ENCODE assay signal across 8 mouse cellular contexts in genomic region chr8:71495039-71495438, GRCm38 (mm10). TPM values are rescaled to one million over a fixed set of nuclear protein-coding genes. Genes with fewer than 3 reads are reported as not detected.
DNase-seq lines count a peak whose midpoint lies in the region; ATAC-seq and TF ChIP-seq lines count a peak whose summit lies in the region.

No protein-coding gene starts in this region.

- DNase-seq in ES-E14 (ENCODE audit: low read depth, low spot score), result no peak
- peak; percentile 85 to 88 for DNase-seq in cerebellum, adult 2 months
- peak; percentile 89 to 91 for DNase-seq in heart, postnatal 36 days
- peak; percentile 70 to 78 for DNase-seq in layer of hippocampus, adult 2 months (ENCODE audit: low spot score in 2 of 2)
- peak; percentile 74 for DNase-seq in ovary, adult 18-20 months (ENCODE audit: low spot score)
- DNase-seq in thymus, adult 18-20 months, result peak; percentile 49 to 54

- H3K36me3 ChIP-seq in ES-E14 (ENCODE audit: control insufficient read depth, insufficient read depth, low read length, poor library complexity, severe bottlenecking), result peaks cover 29% of the 10 kb centered on the region
- H3K36me3 ChIP-seq in forebrain, embryonic 16.5 days (ENCODE audit: control insufficient read depth, insufficient read depth), result peaks cover 5% of the 10 kb centered on the region; the same call in 1 of the 2 replicates
- H3K36me3 ChIP-seq in lung, embryonic 15.5 days, result peaks cover 27% of the 10 kb centered on the region

- H3K9me3 ChIP-seq in ES-E14 (ENCODE audit: control insufficient read depth, insufficient read depth, low read depth, low read length), result no peaks in the 10 kb centered on the region
- H3K9me3 ChIP-seq in forebrain, embryonic 16.5 days (ENCODE audit: control insufficient read depth, low read length), result no peaks in the 10 kb centered on the region
- H3K9me3 ChIP-seq in lung, embryonic 15.5 days, result no peaks in the 10 kb centered on the region

- no peaks in the 10 kb centered on the region for H3K27me3 ChIP-seq in cerebellum, adult 2 months (ENCODE audit: control insufficient read depth, insufficient read depth, low read length)
- H3K27me3 ChIP-seq in forebrain, embryonic 16.5 days (replicated peaks; ENCODE audit: control insufficient read depth, insufficient read depth, low read length), result no peaks in the 10 kb centered on the region
- no peaks in the 10 kb centered on the region for H3K27me3 ChIP-seq in lung, embryonic 15.5 days

- ATAC-seq in forebrain, embryonic 16.5 days, result peak; percentile 67
- ATAC-seq in lung, embryonic 15.5 days (ENCODE audit: borderline replicate concordance, extremely low read depth, low FRiP score, low TSS enrichment), result peak; percentile 46

- peak; percentile 82 for TF ChIP-seq CTCF in cerebellum, adult 2 months (IDR thresholded peaks at IDR 0.05; ENCODE audit: borderline replicate concordance, insufficient read depth, low read depth, low read length)
- peak; percentile 87 for TF ChIP-seq CTCF in layer of hippocampus, adult 2 months (conservative IDR thresholded peaks at IDR 0.05)

- intact Hi-C loops in heart, postnatal 36 days (cut with DNase I), result loop anchor here (1.0 kb wide), 1 partner anchor 26 kb away; no protein-coding TSS in a partner anchor

- in situ Hi-C loops in ES-E14 (cut with MboI; ENCODE audit: low sequenced_read_pairs in 2 of 2, unreplicated experiment in 2 of 2), result no loop called here

- H3K27ac ChIP-seq in ES-E14 (ENCODE audit: insufficient read depth, low read depth, low read length, poor library complexity, severe bottlenecking), result peak overlapping the region; percentile 2; the same call in 1 of the 2 replicates
- no peak overlapping the region for H3K27ac ChIP-seq in cerebellum, adult 2 months (ENCODE audit: insufficient read depth, low read length)
- H3K27ac ChIP-seq in forebrain, embryonic 16.5 days (ENCODE audit: low read length), result peak overlapping the region; percentile 50; the same call in 1 of the 2 replicates
- peak overlapping the region; percentile 16; the same call in 1 of the 2 replicates for H3K27ac ChIP-seq in layer of hippocampus, adult 2 months
- H3K27ac ChIP-seq in lung, embryonic 15.5 days, result peak overlapping the region; percentile 83; the same call in 1 of the 2 replicates

- 5% methylated on average over 16 of the region's 16 CpGs for WGBS in cerebellum, adult 2 months
- 16% methylated on average over 15 of the region's 16 CpGs for WGBS in forebrain, embryonic 16.5 days
- 10% methylated on average over 16 of the region's 16 CpGs for WGBS in lung, embryonic 15.5 days

- peaks cover 2 to 35% of the 10 kb centered on the region in 2 experiments; a peak in 2 of 4 replicates for H3K4me1 ChIP-seq in ES-E14 (ENCODE audit: control insufficient read depth in 2 of 2, insufficient read depth in 2 of 2, low read length in 2 of 2, poor library complexity in 1 of 2)
- H3K4me1 ChIP-seq in cerebellum, adult 2 months (ENCODE audit: control insufficient read depth, insufficient read depth, low read length), result peaks cover 28% of the 10 kb centered on the region
- H3K4me1 ChIP-seq in forebrain, embryonic 16.5 days (replicated peaks; ENCODE audit: control insufficient read depth, insufficient read depth, low read length), result peaks cover 6% of the 10 kb centered on the region
- peaks cover 53% of the 10 kb centered on the region for H3K4me1 ChIP-seq in lung, embryonic 15.5 days

- no peak overlapping the region for H3K9ac ChIP-seq in ES-E14 (ENCODE audit: insufficient read depth, low read depth, low read length, poor library complexity, severe bottlenecking)
- H3K9ac ChIP-seq in forebrain, embryonic 16.5 days (replicated peaks; ENCODE audit: low read depth, low read length), result no peak overlapping the region; the same call in 1 of the 2 replicates
- H3K9ac ChIP-seq in lung, embryonic 15.5 days, result no peak overlapping the region

- no peak overlapping the region for H3K4me3 ChIP-seq in ES-E14 (ENCODE audit: insufficient read depth in 1 of 2, low read depth in 1 of 2, low read length in 2 of 2, poor library complexity in 1 of 2, severe bottlenecking in 1 of 2)
- no peak overlapping the region for H3K4me3 ChIP-seq in cerebellum, adult 2 months (replicated peaks; ENCODE audit: insufficient read depth, low read depth, low read length)
- peak overlapping the region; percentile 23; the same call in 1 of the 2 replicates for H3K4me3 ChIP-seq in forebrain, embryonic 16.5 days (replicated peaks; ENCODE audit: low read length)
- H3K4me3 ChIP-seq in layer of hippocampus, adult 2 months, result peak overlapping the region; percentile 42
- H3K4me3 ChIP-seq in lung, embryonic 15.5 days, result peak overlapping the region; percentile 14; the same call in 1 of the 2 replicates

- peak overlapping the region; percentile 47 for H3K4me2 ChIP-seq in forebrain, embryonic 16.5 days (ENCODE audit: low read length)
- peak overlapping the region; percentile 46 for H3K4me2 ChIP-seq in lung, embryonic 15.5 days

- TF ChIP-seq POLR2A in cerebellum, adult 2 months (IDR thresholded peaks at IDR 0.05; ENCODE audit: borderline replicate concordance, insufficient read depth, low read length), result no peak

TF ChIP-seq in ES-E14, 5 proteins besides CTCF, POLR2A, EP300 and RAD21:
- no peak for TF ChIP-seq ZC3H11A (IDR thresholded peaks at IDR 0.05; ENCODE audit: borderline replicate concordance, low read depth, low read length)
- no peak for TF ChIP-seq MAFK (IDR thresholded peaks at IDR 0.05; ENCODE audit: insufficient read depth, low read depth, low read length)
- peak; percentile 97 for TF ChIP-seq ZNF384 (IDR thresholded peaks at IDR 0.05; ENCODE audit: low read depth, low read length)
- no peak for TF ChIP-seq CHD2 (IDR thresholded peaks at IDR 0.05; ENCODE audit: low read depth, low read length)

RNA-seq across cellular contexts. Expression of gene Gtpbp3, which starts 7.1 kb away (rescaled TPM):
- total RNA-seq in ES-E14 (2012; rRNA removed), result 60.4 and 63.8 TPM in 2 replicates
- 33.3 and 34.7 TPM in 2 replicates for polyA plus RNA-seq in cerebellum, adult 2 months (2012; rRNA removed)
- 12.1 and 12.6 TPM in 2 replicates for polyA plus RNA-seq in forebrain, embryonic 16.5 days (2015; fragmentation: Nextera tagmentation; extraction: Ambion mirVana)
- total RNA-seq in heart, postnatal 36 days (2021), result 10 to 100 TPM; 15.8 to 20.2 TPM
- 10 to 100 TPM; 28.7 to 32.1 TPM for total RNA-seq in layer of hippocampus, adult 2 months (2021)
- polyA plus RNA-seq in lung, embryonic 15.5 days (2015; fragmentation: Nextera tagmentation; extraction: Ambion mirVana), result 16.3 and 19.1 TPM in 2 replicates

RNA-seq across cellular contexts. Expression of gene Ano8, which starts 9.3 kb away (rescaled TPM):
- total RNA-seq in ES-E14 (2012; rRNA removed), result 10.6 and 22.3 TPM in 2 replicates
- 76.2 and 81.8 TPM in 2 replicates for polyA plus RNA-seq in cerebellum, adult 2 months (2012; rRNA removed)
- 4.1 and 4.4 TPM in 2 replicates for polyA plus RNA-seq in forebrain, embryonic 16.5 days (2015; fragmentation: Nextera tagmentation; extraction: Ambion mirVana)
- total RNA-seq in heart, postnatal 36 days (2021), result 10 to 100 TPM; 18.1 to 18.6 TPM
- 10 to 100 TPM; 52.9 to 55.3 TPM for total RNA-seq in layer of hippocampus, adult 2 months (2021)
- polyA plus RNA-seq in lung, embryonic 15.5 days (2015; fragmentation: Nextera tagmentation; extraction: Ambion mirVana), result 1.6 and 1.9 TPM in 2 replicates

RNA-seq across cellular contexts. Expression of gene Plvap, which starts 16.5 kb away (rescaled TPM):
- total RNA-seq in ES-E14 (2012; rRNA removed), result 2.0 and 2.5 TPM in 2 replicates
- 25.6 and 28.8 TPM in 2 replicates for polyA plus RNA-seq in cerebellum, adult 2 months (2012; rRNA removed)
- 3.5 and 4.4 TPM in 2 replicates for polyA plus RNA-seq in forebrain, embryonic 16.5 days (2015; fragmentation: Nextera tagmentation; extraction: Ambion mirVana)
- total RNA-seq in heart, postnatal 36 days (2021), result 10 to 100 TPM; 24.5 to 26.0 TPM
- 1 to 10 TPM; 7.3 to 7.7 TPM for total RNA-seq in layer of hippocampus, adult 2 months (2021)
- polyA plus RNA-seq in lung, embryonic 15.5 days (2015; fragmentation: Nextera tagmentation; extraction: Ambion mirVana), result 146 and 147 TPM in 2 replicates

RNA-seq across cellular contexts. Expression of gene Dda1, which starts 26.0 kb away (rescaled TPM):
- total RNA-seq in ES-E14 (2012; rRNA removed), result 60.5 and 65.1 TPM in 2 replicates
- 119 and 121 TPM in 2 replicates for polyA plus RNA-seq in cerebellum, adult 2 months (2012; rRNA removed)
- 218 and 236 TPM in 2 replicates for polyA plus RNA-seq in forebrain, embryonic 16.5 days (2015; fragmentation: Nextera tagmentation; extraction: Ambion mirVana)
- total RNA-seq in heart, postnatal 36 days (2021), result 10 to 100 TPM; 32.1 to 32.3 TPM
- total RNA-seq in layer of hippocampus, adult 2 months (2021), result 10 to 100 TPM; 83.2 to 89.7 TPM
- 104 TPM in 2 replicates for polyA plus RNA-seq in lung, embryonic 15.5 days (2015; fragmentation: Nextera tagmentation; extraction: Ambion mirVana)

RNA-seq across cellular contexts. Expression of gene Mrpl34, which starts 30.3 kb away (rescaled TPM):
- 135 and 148 TPM in 2 replicates for total RNA-seq in ES-E14 (2012; rRNA removed)
- 68.5 and 75.4 TPM in 2 replicates for polyA plus RNA-seq in cerebellum, adult 2 months (2012; rRNA removed)
- polyA plus RNA-seq in forebrain, embryonic 16.5 days (2015; fragmentation: Nextera tagmentation; extraction: Ambion mirVana), result 173 and 178 TPM in 2 replicates
- 100 to 1,000 TPM; 117 to 129 TPM for total RNA-seq in heart, postnatal 36 days (2021)
- total RNA-seq in layer of hippocampus, adult 2 months (2021), result 10 to 100 TPM; 39.7 to 45.4 TPM
- 130 and 147 TPM in 2 replicates for polyA plus RNA-seq in lung, embryonic 15.5 days (2015; fragmentation: Nextera tagmentation; extraction: Ambion mirVana)

Comparison
In these comparisons a context has a peak if more than half of its experiments do, and no peak if none do; other contexts are left out.
1. H3K4me3 ChIP-seq: peak in forebrain, embryonic 16.5 days (single experiment), layer of hippocampus, adult 2 months (single experiment) and lung, embryonic 15.5 days (single experiment); none in ES-E14 (0 of 2) and cerebellum, adult 2 months (single experiment).